Mouse (Mus musculus): ENCODE measurements around the gene Acap2. TPM values are rescaled to one million over a fixed set of nuclear protein-coding genes. Genes with fewer than 3 reads are reported as not detected.

Gene Acap2
- polyA plus RNA-seq, 1 experiment: 62.9 TPM

- Histone ChIP-seq H3K4me3 (ENCODE audit: insufficient read depth, low read length) (no peak overlapping the region), H3K4me1 (ENCODE audit: control insufficient read depth, insufficient read depth, low read length) (peaks cover 11% of the 10 kb centered on the region), H3K27ac (ENCODE audit: insufficient read depth, low read depth, low read length) (no peak overlapping the region)
- TF ChIP-seq POLR2A (IDR thresholded peaks at IDR 0.05; ENCODE audit: borderline replicate concordance, low read depth, low read length) (no peak), CTCF (IDR thresholded peaks at IDR 0.05; ENCODE audit: low read depth, low read length) (no peak)
Observed at GRCm38 (mm10) chr16:31210453-31210852, 9.4 kb upstream of the Acap2 start.

GRCm38 (mm10) chr16:31209911-31210310 is 8.9 kb upstream of the Acap2 start:
- no peak overlapping the region for H3K27ac ChIP-seq (ENCODE audit: insufficient read depth, low read depth, low read length)
- TF ChIP-seq CTCF (IDR thresholded peaks at IDR 0.05; ENCODE audit: low read depth, low read length): no peak
- no peak for TF ChIP-seq POLR2A (IDR thresholded peaks at IDR 0.05; ENCODE audit: borderline replicate concordance, low read depth, low read length)
- peaks cover 11% of the 10 kb centered on the region for H3K4me1 ChIP-seq (ENCODE audit: control insufficient read depth, insufficient read depth, low read length)
- peak overlapping the region; percentile 52 for H3K4me3 ChIP-seq (ENCODE audit: insufficient read depth, low read length)

- H3K4me3 ChIP-seq (ENCODE audit: insufficient read depth, low read length): no peak overlapping the region
- TF ChIP-seq CTCF (IDR thresholded peaks at IDR 0.05; ENCODE audit: low read depth, low read length) (no peak), POLR2A (IDR thresholded peaks at IDR 0.05; ENCODE audit: borderline replicate concordance, low read depth, low read length) (no peak)
- peaks cover 11% of the 10 kb centered on the region for H3K4me1 ChIP-seq (ENCODE audit: control insufficient read depth, insufficient read depth, low read length)
- no peak overlapping the region for H3K27ac ChIP-seq (ENCODE audit: insufficient read depth, low read depth, low read length)
Observed at GRCm38 (mm10) chr16:31205726-31206125, 4.7 kb upstream of the Acap2 start.

GRCm38 (mm10) chr16:31205187-31205586 is 4.1 kb upstream of the Acap2 start:
- TF ChIP-seq CTCF (IDR thresholded peaks at IDR 0.05; ENCODE audit: low read depth, low read length) (no peak), POLR2A (IDR thresholded peaks at IDR 0.05; ENCODE audit: borderline replicate concordance, low read depth, low read length) (no peak)
- peaks cover 9% of the 10 kb centered on the region for H3K4me1 ChIP-seq (ENCODE audit: control insufficient read depth, insufficient read depth, low read length)

GRCm38 (mm10) chr16:31204216-31204615 is 3.2 kb upstream of the Acap2 start:
- H3K4me3 ChIP-seq (ENCODE audit: insufficient read depth, low read length): no peak overlapping the region
- peaks cover 2% of the 10 kb centered on the region; the same call in 1 of the 2 replicates for H3K4me1 ChIP-seq (ENCODE audit: control insufficient read depth, insufficient read depth, low read length)
- TF ChIP-seq POLR2A (IDR thresholded peaks at IDR 0.05; ENCODE audit: borderline replicate concordance, low read depth, low read length): no peak
- TF ChIP-seq CTCF (IDR thresholded peaks at IDR 0.05; ENCODE audit: low read depth, low read length): no peak
- H3K27ac ChIP-seq (ENCODE audit: insufficient read depth, low read depth, low read length): no peak overlapping the region

More at GRCm38 (mm10) chr16:31205187-31205586, 4.1 kb upstream of the Acap2 start:
- no peak overlapping the region for H3K4me3 ChIP-seq (ENCODE audit: insufficient read depth, low read length)
- no peak overlapping the region for H3K27ac ChIP-seq (ENCODE audit: insufficient read depth, low read depth, low read length)

- Histone ChIP-seq H3K4me1 (ENCODE audit: control insufficient read depth, insufficient read depth, low read length) (peaks cover 10% of the 10 kb centered on the region), H3K4me3 (ENCODE audit: insufficient read depth, low read length) (no peak overlapping the region), H3K27ac (ENCODE audit: insufficient read depth, low read depth, low read length) (no peak overlapping the region)
- TF ChIP-seq CTCF (IDR thresholded peaks at IDR 0.05; ENCODE audit: low read depth, low read length) (no peak), POLR2A (IDR thresholded peaks at IDR 0.05; ENCODE audit: borderline replicate concordance, low read depth, low read length) (no peak)
Observed at GRCm38 (mm10) chr16:31201704-31202103, 659 bp upstream of the Acap2 start.

- H3K4me1 ChIP-seq (ENCODE audit: control insufficient read depth, insufficient read depth, low read length): peaks cover 18% of the 10 kb centered on the region
- TF ChIP-seq POLR2A (IDR thresholded peaks at IDR 0.05; ENCODE audit: borderline replicate concordance, low read depth, low read length) (no peak), CTCF (IDR thresholded peaks at IDR 0.05; ENCODE audit: low read depth, low read length) (no peak)
- H3K4me3 ChIP-seq (ENCODE audit: insufficient read depth, low read length): peak overlapping the region; percentile 78
- H3K27ac ChIP-seq (ENCODE audit: insufficient read depth, low read depth, low read length): peak overlapping the region; percentile 96
Observed at GRCm38 (mm10) chr16:31199926-31200789, 887 bp downstream of the Acap2 start.

GRCm38 (mm10) chr16:31199591-31199925 is 1.5 kb downstream of the Acap2 start:
- TF ChIP-seq CTCF (IDR thresholded peaks at IDR 0.05; ENCODE audit: low read depth, low read length): no peak
- no peak for TF ChIP-seq POLR2A (IDR thresholded peaks at IDR 0.05; ENCODE audit: borderline replicate concordance, low read depth, low read length)
- H3K4me3 ChIP-seq (ENCODE audit: insufficient read depth, low read length): peak overlapping the region; percentile 78
- peaks cover 24% of the 10 kb centered on the region for H3K4me1 ChIP-seq (ENCODE audit: control insufficient read depth, insufficient read depth, low read length)
- peak overlapping the region; percentile 96 for H3K27ac ChIP-seq (ENCODE audit: insufficient read depth, low read depth, low read length)

GRCm38 (mm10) chr16:31196971-31197370 is 4.1 kb downstream of the Acap2 start:
- TF ChIP-seq CTCF (IDR thresholded peaks at IDR 0.05; ENCODE audit: low read depth, low read length): no peak
- TF ChIP-seq POLR2A (IDR thresholded peaks at IDR 0.05; ENCODE audit: borderline replicate concordance, low read depth, low read length): no peak
- Histone ChIP-seq H3K27ac (ENCODE audit: insufficient read depth, low read depth, low read length) (no peak overlapping the region), H3K4me3 (ENCODE audit: insufficient read depth, low read length) (no peak overlapping the region), H3K4me1 (ENCODE audit: control insufficient read depth, insufficient read depth, low read length) (peaks cover 47% of the 10 kb centered on the region)

GRCm38 (mm10) chr16:31192526-31192925 is 8.5 kb downstream of the Acap2 start:
- H3K4me1 ChIP-seq (ENCODE audit: control insufficient read depth, insufficient read depth, low read length): peaks cover 70% of the 10 kb centered on the region
- no peak for TF ChIP-seq CTCF (IDR thresholded peaks at IDR 0.05; ENCODE audit: low read depth, low read length)
- H3K27ac ChIP-seq (ENCODE audit: insufficient read depth, low read depth, low read length): peak overlapping the region; percentile 98
- peak overlapping the region; percentile 49 for H3K4me3 ChIP-seq (ENCODE audit: insufficient read depth, low read length)

All from bone marrow macrophage, adult 2 months (primary cell).